ENCODE assay signal across 15 mouse cellular contexts in genomic region chr6:137979802-137980201, GRCm38 (mm10).
DNase-seq lines count a peak whose midpoint lies in the region; ATAC-seq lines count a peak whose summit lies in the region.
"Had no signal": no experiment of that assay in that cellular context is flagged by ENCODE, and none has a peak within 500 bp of the region (broad histone marks: within the 10 kb centered on the region; RNA-seq: fewer than 3 reads in every experiment).

No protein-coding gene starts in this region.

- H3K27me3 ChIP-seq in midbrain, embryonic 14.5 days (ENCODE audit: control insufficient read depth, insufficient read depth, low read length) = no peaks in the 10 kb centered on the region
- no peaks in the 10 kb centered on the region for H3K27me3 ChIP-seq in midbrain, embryonic 11.5 days (ENCODE audit: control insufficient read depth, insufficient read depth, low read length)
- no peaks in the 10 kb centered on the region for H3K27me3 ChIP-seq in forebrain, embryonic 11.5 days (ENCODE audit: control insufficient read depth, insufficient read depth, low read length)
- no peaks in the 10 kb centered on the region for H3K27me3 ChIP-seq in forebrain, embryonic 15.5 days
- H3K27me3 ChIP-seq: CH12.LX; heart, embryonic 13.5 days had no signal

- WGBS in midbrain, embryonic 14.5 days = 50% methylated on average over 12 of the region's 12 CpGs
- WGBS in midbrain, embryonic 11.5 days = 79% methylated on average over 12 of the region's 12 CpGs
- WGBS in forebrain, embryonic 11.5 days = 53% methylated on average over 12 of the region's 12 CpGs
- 13% methylated on average over 12 of the region's 12 CpGs for WGBS in forebrain, embryonic 15.5 days

- H3K4me3 ChIP-seq in midbrain, embryonic 14.5 days (replicated peaks; ENCODE audit: low read depth, low read length) = no peak overlapping the region
- no peak overlapping the region for H3K4me3 ChIP-seq in midbrain, embryonic 11.5 days (ENCODE audit: low read depth, low read length)
- H3K4me3 ChIP-seq in forebrain, embryonic 11.5 days (ENCODE audit: low read depth, low read length) = no peak overlapping the region
- H3K4me3 ChIP-seq in forebrain, embryonic 15.5 days = no peak overlapping the region
- H3K4me3 ChIP-seq: heart, embryonic 13.5 days; limb, embryonic 10.5 days had no signal

- H3K4me2 ChIP-seq in midbrain, embryonic 14.5 days (ENCODE audit: low read length) = no peak overlapping the region
- no peak overlapping the region for H3K4me2 ChIP-seq in midbrain, embryonic 11.5 days
- no peak overlapping the region for H3K4me2 ChIP-seq in forebrain, embryonic 11.5 days (ENCODE audit: low read depth, low read length, severe bottlenecking)
- H3K4me2 ChIP-seq in forebrain, embryonic 15.5 days (replicated peaks) = no peak overlapping the region
- H3K4me2 ChIP-seq: heart, embryonic 13.5 days had no signal

- intact Hi-C loops in left cerebral cortex, postnatal 4 days (cut with DNase I) = loop anchor here (10.0 kb wide), 1 partner anchor 445 kb away; no protein-coding TSS in a partner anchor

- no peak overlapping the region for H3K27ac ChIP-seq in midbrain, embryonic 14.5 days (replicated peaks; ENCODE audit: low read depth, low read length)
- no peak overlapping the region for H3K27ac ChIP-seq in midbrain, embryonic 11.5 days (ENCODE audit: low read depth, low read length)
- H3K27ac ChIP-seq in forebrain, embryonic 11.5 days (ENCODE audit: low read depth, low read length) = peak overlapping the region; percentile 68
- peak overlapping the region; percentile 86 for H3K27ac ChIP-seq in forebrain, embryonic 15.5 days (replicated peaks)
- H3K27ac ChIP-seq: heart, embryonic 13.5 days; limb, embryonic 10.5 days; liver, embryonic 14.5 days had no signal

- ATAC-seq in midbrain, embryonic 14.5 days (ENCODE audit: low FRiP score, low TSS enrichment) = no peak
- ATAC-seq in midbrain, embryonic 11.5 days (ENCODE audit: low FRiP score) = no peak
- peak; percentile 82 for ATAC-seq in forebrain, embryonic 11.5 days (replicated peaks; ENCODE audit: low FRiP score)
- ATAC-seq in forebrain, embryonic 15.5 days (replicated peaks) = peak; percentile 90

- DNase-seq in midbrain, embryonic 14.5 days = peak; percentile 45
- DNase-seq in midbrain, embryonic 11.5 days (ENCODE audit: low spot score, missing footprints) = no peak
- peak; percentile 71 for DNase-seq in forebrain, embryonic 11.5 days (ENCODE audit: low spot score)
- peak; percentile 48 to 79 for DNase-seq in layer of hippocampus, postnatal 14 days (ENCODE audit: low spot score in 2 of 2)
- no peak for DNase-seq in left cerebral cortex, postnatal 4 days
- DNase-seq in cerebellum, postnatal 4 days (ENCODE audit: low spot score in 2 of 2) = no peak
- DNase-seq in spleen, postnatal 4 days (ENCODE audit: low spot score in 2 of 2) = no peak
- DNase-seq: cerebellum, adult 8-10 months; gastrocnemius, postnatal 14 days; kidney, adult 8-10 months had no signal

- no peaks in the 10 kb centered on the region for H3K9me3 ChIP-seq in midbrain, embryonic 14.5 days (ENCODE audit: control insufficient read depth, low read length)
- H3K9me3 ChIP-seq in midbrain, embryonic 11.5 days (ENCODE audit: control insufficient read depth, low read length) = no peaks in the 10 kb centered on the region
- H3K9me3 ChIP-seq in forebrain, embryonic 11.5 days (ENCODE audit: control insufficient read depth, low read length) = no peaks in the 10 kb centered on the region
- H3K9me3 ChIP-seq in forebrain, embryonic 15.5 days = no peaks in the 10 kb centered on the region
- H3K9me3 ChIP-seq: limb, embryonic 10.5 days had no signal

- H3K36me3 ChIP-seq in midbrain, embryonic 14.5 days (ENCODE audit: control insufficient read depth, insufficient read depth, low read length) = no peaks in the 10 kb centered on the region
- H3K36me3 ChIP-seq in midbrain, embryonic 11.5 days (ENCODE audit: control insufficient read depth, insufficient read depth, low read length) = no peaks in the 10 kb centered on the region
- H3K36me3 ChIP-seq in forebrain, embryonic 11.5 days (ENCODE audit: control insufficient read depth, insufficient read depth, low read length) = no peaks in the 10 kb centered on the region
- H3K36me3 ChIP-seq in forebrain, embryonic 15.5 days = no peaks in the 10 kb centered on the region
- H3K36me3 ChIP-seq: heart, embryonic 13.5 days; limb, embryonic 10.5 days had no signal

- no peaks in the 10 kb centered on the region for H3K4me1 ChIP-seq in midbrain, embryonic 14.5 days (ENCODE audit: control insufficient read depth, insufficient read depth, low read length)
- no peaks in the 10 kb centered on the region for H3K4me1 ChIP-seq in midbrain, embryonic 11.5 days (ENCODE audit: control insufficient read depth, insufficient read depth, low read length)
- 0 out of 2 replicates have a peak, but pooled peaks cover 6% of the 10 kb centered on the region for H3K4me1 ChIP-seq in forebrain, embryonic 11.5 days (replicated peaks; ENCODE audit: control insufficient read depth, insufficient read depth, low read length)
- peaks cover 33% of the 10 kb centered on the region for H3K4me1 ChIP-seq in forebrain, embryonic 15.5 days
- H3K4me1 ChIP-seq: heart, embryonic 13.5 days had no signal

- H3K9ac ChIP-seq in midbrain, embryonic 14.5 days (replicated peaks; ENCODE audit: low read length) = no peak overlapping the region
- no peak overlapping the region for H3K9ac ChIP-seq in midbrain, embryonic 11.5 days (ENCODE audit: low read length)
- H3K9ac ChIP-seq in forebrain, embryonic 11.5 days (ENCODE audit: low read length) = no peak overlapping the region
- no peak overlapping the region for H3K9ac ChIP-seq in forebrain, embryonic 15.5 days (replicated peaks)
- H3K9ac ChIP-seq: heart, embryonic 13.5 days; liver, embryonic 14.5 days had no signal

Comparison
In these comparisons a context has a peak if more than half of its experiments do, and no peak if none do; other contexts are left out.
1. DNase-seq: peak in midbrain, embryonic 14.5 days (single experiment), forebrain, embryonic 11.5 days (single experiment) and layer of hippocampus, postnatal 14 days (2 of 2); none in midbrain, embryonic 11.5 days (single experiment), left cerebral cortex, postnatal 4 days (single experiment), cerebellum, postnatal 4 days (0 of 2) and spleen, postnatal 4 days (0 of 2).
2. ATAC-seq: peak in forebrain, embryonic 11.5 days (single experiment) and forebrain, embryonic 15.5 days (single experiment); none in midbrain, embryonic 14.5 days (single experiment) and midbrain, embryonic 11.5 days (single experiment).
3. H3K27ac ChIP-seq: peak in forebrain, embryonic 11.5 days (single experiment) and forebrain, embryonic 15.5 days (single experiment); none in midbrain, embryonic 14.5 days (single experiment) and midbrain, embryonic 11.5 days (single experiment).